Mouse (Mus musculus): ENCODE measurements at regions not wholly inside any gene's neighbourhood (a gene's known extent, or its start where the extent isn't known, plus 50 kb on each side); places are given as distances from the start of the nearest gene placed in this dataset.

DNA sequence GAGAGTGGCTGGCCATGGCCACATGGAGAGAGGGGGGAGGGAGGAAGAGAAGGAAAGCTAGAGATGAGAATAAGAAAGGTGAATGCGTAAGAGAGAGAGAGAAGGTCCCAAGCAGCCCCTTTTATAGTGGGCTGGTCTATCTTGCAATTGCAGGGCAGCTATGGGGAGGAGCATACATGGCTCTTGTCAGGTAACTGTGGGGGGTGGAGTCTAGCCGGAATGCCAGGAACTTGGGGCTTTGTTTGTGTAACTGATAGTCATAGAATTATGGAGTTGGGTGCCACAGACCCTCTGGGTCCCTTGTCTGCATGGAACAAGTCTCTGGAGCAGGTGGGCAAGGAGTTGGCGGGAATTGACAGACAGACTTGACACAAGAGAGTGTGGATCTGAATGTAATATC lies 2151.8 kb downstream of the 4930444P10Rik start:
- DNase-seq (ENCODE audit: low read depth): no peak

DNA sequence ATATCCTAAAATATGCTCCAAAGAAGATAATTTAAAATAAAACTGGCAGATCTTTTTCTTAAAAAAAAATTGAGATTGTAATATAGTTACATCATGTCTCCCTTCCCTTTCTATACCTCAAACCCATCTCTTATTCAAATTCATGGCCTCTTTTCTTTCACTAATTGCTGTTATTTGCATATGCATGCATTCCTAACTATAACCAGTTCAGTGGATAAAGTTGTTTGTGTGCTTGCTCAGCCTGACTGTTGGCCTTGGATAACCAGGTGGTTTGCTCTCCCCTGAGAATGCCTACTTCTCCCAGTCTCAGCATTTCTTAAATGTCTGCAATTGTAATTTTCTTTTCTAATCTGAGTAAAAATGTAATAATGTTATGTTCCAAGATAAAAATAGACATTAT lies 2154.8 kb downstream of the 4930444P10Rik start:
- no peak for DNase-seq (ENCODE audit: low read depth)

DNA sequence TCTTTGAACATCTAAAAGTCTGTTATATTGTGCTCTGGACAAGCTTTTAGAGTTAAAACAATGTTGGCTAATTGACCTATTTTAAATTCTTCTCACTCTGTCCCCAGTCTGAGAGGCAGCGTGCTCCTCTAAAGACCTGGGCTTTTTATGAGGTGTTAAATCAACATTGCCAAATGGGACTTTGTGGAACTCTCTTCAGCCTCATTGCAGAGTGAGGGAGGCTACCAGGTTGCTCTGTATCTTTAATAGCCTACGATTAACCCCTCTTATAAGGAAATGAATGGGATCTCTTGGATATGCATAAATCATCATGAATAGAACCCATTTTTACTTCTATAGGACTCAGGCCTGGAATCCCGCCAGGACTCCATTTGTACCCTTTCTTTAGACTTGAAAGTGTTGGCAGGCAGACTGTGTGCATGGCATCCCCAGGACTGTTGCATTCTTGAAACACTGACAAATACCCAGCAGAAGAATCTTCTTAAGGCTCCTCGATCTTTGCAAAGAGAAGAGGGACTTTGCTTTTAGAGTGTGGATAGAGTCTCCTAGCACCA lies 2157.1 kb downstream of the 4930444P10Rik start:
- DNase-seq (ENCODE audit: low read depth): no peak

DNA sequence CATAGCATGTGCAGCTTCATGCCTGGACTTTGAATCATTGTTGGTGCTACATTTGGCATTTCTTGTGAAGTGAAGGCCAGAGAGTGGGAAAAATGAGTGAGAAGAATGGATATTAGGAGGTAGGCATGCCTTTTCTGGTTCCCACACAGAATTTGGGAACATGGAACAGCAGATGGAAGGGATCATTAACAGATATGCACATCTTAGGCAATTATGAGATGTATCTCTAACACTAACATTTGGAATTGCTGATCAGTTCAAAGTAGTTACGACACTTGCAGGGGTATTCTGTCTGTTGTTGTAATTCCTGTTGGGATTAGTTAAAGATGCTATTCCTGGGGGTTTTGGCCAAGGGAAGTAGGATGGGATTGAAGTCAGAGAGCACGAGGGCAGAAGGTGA lies 2164.4 kb downstream of the 4930444P10Rik start:
- no peak for DNase-seq (ENCODE audit: low read depth)

DNA sequence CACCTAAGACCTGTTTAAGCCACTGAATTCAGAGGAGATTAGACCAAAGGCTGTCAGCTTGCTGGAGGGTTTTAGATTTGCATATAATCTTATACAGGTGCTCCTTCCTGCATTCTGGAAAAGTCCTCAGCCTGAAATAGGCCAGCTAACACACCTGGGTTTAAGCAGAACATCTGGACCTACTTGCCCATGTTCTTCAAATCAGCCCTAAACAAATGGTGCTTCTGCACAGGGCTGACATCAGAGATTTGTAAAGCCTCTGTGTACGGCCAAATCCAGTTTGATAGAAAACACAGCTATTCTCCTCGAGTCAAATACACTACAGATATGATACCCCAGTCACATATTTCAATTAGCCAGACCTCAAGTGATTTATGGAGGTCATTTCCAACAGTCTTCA lies 2165.2 kb downstream of the 4930444P10Rik start:
- DNase-seq (ENCODE audit: low read depth): no peak

DNA sequence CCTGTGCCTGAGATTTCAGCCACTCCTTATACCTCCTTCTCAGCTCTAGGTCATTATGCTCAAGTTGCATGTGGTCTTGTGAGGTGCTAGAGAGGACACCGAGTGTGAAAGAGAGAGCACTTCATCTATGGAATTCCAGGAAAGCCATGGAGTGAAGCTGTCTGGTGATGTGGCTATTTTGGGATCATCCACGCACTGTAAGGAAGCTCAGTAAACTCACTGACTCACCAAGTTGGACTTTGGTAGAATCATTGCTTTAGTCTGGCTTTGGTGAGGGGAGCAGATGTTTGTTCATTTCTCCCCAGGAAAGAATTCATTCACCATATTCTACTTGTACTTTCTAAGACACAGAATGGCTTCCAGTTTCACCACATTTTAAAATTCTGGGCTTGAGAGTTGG lies 2167.1 kb downstream of the 4930444P10Rik start:
- DNase-seq (ENCODE audit: low read depth): no peak

DNA sequence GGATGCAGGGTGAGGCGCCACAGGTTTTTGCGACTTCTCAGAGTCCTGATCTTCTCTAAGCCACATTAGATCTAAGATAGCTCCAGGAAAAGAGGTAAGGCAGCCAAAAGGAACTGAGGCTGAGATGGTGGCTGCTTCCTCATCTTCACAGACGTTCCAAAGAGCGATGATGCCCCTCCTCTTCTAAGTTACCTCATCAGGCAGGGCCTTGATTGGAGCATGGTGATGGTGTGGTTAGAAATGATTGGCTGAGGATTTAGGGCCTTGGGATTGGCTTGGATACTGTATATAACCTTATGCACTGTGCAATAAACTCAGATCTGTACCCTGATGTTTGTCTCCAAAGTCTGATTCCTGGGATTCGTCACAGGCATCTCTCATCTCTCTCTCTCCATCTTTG lies 2177.9 kb downstream of the 4930444P10Rik start:
- no peak for DNase-seq (ENCODE audit: low read depth)

DNA sequence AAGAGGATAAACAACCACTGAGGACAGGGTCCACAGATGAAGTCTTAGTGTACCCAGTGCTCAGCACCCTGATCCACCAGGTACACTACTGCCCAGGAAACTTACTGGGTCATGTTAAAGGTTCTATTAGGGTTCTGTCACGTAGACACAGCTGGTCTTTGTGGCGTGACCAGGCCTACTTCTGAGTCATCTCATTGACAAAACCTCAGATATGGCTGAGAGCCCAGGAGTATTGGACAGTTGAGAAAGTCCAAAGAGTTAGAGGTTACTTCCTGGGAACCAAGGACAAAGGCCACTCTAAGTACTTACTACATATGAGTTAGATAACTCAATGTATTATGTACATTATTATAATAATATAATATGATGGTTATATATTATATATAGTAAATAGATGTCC lies 2214.0 kb downstream of the 4930444P10Rik start:
- DNase-seq (ENCODE audit: low read depth): no peak

DNA sequence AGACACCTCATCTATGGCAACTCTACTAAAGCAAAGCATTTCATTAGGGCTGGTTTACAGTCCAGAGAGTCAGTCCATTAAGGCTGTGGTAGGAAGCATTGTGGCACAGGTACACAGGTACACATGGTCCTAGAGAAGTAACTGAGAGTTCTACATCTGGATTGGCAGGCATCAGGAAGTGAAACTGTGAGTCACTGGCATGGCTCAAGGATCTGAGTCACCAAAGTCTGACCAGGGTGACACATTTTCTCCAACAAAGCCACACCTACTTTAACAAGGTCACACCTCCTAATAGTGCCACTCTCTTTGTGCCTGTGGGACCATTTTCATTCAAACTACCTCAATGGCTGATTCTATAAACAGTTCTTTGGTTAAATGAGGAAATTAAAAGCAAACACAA lies 2219.2 kb downstream of the 4930444P10Rik start:
- DNase-seq (ENCODE audit: low read depth): no peak

DNA sequence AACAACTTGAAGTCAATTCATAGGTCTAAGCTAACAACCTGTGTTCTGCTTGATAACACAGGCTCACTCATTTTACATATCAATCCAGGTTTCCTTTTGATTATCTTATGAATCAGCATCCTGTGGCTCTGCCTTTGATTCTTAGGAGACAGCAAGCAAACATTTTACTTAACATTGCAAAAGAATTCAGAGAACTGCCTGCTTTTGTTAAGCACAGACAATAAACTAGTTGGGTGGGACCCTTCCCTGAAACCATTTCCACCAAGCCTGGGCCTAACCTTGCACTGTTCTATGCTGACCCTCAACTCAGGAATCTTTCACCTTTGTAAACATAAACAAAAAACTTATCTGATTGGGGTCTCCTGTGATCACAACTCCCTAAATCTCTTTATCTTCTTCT lies 2220.6 kb downstream of the 4930444P10Rik start:
- no peak for DNase-seq (ENCODE audit: low read depth)

DNA sequence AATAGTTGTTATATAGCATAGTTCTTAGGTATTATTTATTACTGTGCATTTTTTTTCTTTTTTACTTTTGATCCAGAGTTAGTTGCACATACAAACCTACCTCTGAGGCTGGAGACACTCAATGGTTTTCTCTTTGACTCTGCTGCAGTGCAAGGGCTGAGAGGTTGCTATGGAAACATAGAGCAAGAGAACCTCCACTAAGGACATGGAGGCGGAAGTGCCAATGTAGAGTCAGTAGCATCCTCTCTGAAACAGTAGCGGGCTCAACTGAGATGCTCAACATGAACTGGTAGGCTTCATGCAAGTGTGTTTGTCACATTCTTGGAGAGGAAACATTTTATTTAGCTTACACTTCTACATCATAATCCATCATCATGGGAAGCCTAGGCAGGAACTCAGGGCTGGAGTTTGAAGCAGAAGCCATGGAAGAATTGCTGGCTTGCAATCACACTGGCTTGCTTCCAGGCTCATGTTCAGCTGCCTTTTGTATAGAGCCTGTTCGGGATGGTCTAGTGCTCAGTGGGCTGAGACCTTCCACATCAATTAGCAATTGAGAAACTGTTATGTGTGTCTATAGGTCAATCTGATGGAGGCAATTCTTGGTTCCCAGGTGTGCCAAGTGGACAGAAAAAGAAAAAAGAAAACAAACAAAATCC lies 2222.4 kb downstream of the 4930444P10Rik start:
- no peak for DNase-seq (ENCODE audit: low read depth)

DNA sequence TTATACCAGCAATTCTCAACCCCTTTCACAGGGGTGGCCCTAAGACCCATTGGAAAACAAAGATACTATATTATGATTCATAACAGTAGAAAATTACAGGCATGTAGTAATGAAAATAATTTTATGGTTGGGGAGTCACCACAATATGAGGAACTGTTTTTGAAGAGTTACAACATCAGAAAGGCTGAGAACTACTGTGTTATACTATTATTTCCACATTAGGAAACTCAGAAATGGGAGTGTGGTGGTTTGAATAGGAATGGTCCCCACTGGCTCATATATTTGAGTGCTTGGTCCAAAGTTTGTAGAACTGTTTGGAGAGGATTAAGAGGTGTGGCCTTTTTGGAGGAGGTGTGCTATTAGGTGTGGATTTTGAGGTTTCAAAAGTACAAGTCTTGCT lies 2227.4 kb downstream of the 4930444P10Rik start:
- DNase-seq (ENCODE audit: low read depth): no peak

DNA sequence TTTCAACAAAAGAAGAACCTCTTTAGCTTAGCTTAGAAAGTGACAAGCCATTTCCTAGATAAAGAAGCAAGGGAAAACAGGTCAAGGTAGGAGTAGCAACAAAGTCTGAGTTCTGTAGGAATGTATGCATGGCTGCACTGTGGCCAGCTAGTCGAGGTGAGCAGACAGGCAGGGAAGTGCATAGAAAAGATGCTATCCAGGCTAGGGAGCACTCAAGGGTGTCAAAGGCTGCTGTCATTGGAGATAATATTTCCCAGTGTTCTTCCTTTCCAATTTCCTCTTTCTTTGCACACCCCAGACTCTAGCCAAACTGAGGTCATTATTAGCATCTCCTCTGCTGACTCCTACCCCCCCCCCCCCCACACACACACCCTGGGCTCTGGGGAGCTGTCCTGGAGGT lies 2229.4 kb downstream of the 4930444P10Rik start:
- DNase-seq (ENCODE audit: low read depth): no peak

DNA sequence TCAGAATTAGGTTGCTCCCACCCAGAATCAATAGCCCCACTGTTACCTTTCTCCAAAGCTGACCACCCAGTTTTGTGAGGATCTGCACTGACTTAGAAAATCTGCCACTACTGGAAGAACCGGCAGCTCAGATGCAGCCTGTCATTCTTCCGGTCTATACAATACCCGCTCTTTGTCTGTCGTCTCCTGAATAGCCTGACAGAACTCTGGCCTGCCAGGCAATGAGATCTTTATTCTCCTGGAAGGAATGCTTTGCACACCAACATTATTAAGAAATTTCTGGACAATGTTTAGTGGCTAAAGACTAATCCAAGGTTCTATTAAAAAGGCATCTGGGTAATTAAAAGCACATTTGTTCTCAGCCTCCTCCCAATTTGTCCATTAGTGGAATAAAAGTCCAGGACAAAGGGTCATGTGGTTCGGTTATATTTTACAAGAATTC lies 2232.0 kb downstream of the 4930444P10Rik start:
- DNase-seq (ENCODE audit: low read depth): no peak

DNA sequence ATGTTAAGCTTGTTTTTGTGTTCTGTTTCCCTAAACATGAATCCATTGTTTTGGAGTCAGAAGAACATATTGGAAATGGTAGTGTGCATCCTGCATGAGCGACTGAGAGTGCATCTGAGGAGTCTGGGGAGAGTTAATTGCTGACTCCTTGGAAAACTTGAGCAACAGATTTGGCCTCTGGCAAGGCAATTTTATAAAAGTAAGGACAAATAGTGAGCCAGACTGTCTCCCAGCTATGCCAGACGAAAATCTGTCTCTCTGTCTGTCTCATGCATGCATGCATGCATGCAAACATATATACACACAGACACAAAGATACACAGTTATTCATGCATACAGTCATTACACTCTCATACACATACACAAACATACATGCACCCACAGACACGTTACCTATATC lies 2232.7 kb downstream of the 4930444P10Rik start:
- DNase-seq (ENCODE audit: low read depth): no peak

DNA sequence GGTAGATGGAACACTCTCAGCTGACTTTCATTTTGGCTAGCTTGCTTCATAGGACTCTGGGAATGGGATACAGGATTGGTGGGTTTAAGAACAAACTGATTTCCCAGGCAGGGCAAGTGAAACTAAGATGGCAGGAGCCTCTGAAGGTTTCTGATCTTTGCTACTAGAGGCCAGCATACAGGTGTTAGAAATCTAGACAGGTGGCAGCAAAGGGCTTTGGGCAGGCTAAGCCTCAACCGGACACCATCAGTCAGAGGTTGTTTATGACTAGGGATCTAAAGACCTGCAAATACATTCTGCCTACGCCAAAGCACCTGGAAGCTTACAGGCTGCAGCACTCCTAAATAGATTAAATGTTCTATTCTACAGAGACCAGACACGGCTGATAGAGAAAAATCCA lies 2233.4 kb downstream of the 4930444P10Rik start:
- DNase-seq (ENCODE audit: low read depth): no peak

DNA sequence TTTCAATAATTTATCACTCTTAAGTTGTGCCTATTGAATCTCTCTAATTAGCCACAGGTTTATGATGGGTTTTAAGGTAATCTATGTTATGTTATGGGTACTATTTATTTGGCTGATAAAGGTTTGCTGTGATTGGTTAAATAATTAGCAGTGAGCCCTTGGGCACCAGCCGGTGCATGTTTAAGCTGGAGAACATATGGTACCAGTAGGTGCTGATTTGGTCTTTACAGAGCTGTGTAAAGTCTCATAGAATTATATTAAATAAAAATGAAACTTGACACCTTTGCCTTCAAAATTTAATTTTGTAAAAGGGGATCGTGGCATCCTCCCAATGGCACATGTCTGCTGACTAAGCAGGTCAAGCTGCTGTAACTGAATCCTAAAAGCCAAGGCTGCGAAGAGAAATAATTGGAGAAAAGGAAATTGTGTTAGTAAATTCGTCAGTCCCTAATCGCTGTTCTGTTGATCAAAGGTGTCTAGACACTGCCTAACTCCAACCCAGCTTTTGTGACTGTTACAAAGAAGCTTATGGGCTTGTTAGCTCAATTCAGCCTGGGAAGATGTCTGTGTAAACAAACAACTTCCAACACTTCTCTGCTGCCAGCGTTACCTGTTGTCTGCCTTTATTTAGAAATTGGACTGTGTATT lies 2234.6 kb downstream of the 4930444P10Rik start:
- DNase-seq (ENCODE audit: low read depth): no peak

DNA sequence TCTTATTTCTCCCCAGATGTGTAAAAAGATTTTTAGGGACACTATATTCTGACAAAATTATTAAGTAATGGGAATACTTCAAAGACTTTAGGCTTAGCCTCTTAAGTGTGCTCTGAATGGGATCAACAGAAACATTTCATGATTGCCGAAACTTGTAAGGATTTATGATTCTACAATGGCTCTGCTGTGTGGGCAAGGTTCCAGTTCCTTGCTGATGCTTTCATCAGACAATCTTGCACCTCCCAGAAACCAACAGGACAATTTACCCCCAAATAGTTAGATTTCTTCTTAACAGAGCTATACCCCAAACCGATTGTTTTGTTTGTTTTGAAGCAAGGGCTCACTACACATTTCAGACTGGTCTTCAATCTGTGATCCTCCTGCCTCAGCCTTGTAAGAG lies 2236.1 kb downstream of the 4930444P10Rik start:
- DNase-seq (ENCODE audit: low read depth): no peak

DNA sequence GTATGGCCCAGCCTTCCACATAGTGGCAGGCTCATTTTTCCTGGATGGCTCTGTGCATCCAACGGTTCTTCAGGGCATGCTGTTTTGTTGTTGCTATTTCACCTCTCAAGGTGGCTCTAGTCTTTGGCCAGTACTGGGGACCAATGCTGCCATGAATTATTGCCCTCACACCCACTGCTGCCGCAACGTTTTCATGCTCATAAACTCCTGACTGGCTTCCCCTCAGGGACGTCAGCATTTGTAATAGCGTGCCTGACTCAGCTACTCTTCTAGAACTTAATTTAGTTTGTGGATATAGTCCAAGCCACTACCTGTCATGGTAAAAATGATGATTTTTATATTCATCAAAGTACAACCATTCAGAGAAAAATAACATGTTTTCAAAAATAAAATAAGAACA lies 2242.0 kb downstream of the 4930444P10Rik start:
- no peak for DNase-seq (ENCODE audit: low read depth)

DNA sequence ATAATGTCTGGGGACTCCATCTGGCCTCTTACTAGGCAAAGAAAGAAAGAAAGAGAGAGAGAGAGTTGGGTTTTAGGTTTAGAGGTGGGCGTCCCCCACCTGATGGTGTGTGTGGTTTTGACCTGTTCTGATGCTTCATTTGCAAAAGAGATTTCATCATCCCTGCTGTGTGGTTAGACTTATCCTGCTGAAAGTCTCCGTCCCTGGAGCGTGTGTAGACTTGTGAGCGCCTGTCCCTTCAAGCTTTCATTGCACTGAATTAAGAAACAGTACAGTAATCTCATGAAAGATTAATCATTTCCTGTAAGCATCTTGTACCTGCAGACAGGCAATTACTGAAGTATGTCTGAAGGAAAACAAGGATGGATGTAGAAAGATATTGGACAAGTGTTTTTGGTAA lies 2244.1 kb downstream of the 4930444P10Rik start:
- DNase-seq (ENCODE audit: low read depth): no peak

DNA sequence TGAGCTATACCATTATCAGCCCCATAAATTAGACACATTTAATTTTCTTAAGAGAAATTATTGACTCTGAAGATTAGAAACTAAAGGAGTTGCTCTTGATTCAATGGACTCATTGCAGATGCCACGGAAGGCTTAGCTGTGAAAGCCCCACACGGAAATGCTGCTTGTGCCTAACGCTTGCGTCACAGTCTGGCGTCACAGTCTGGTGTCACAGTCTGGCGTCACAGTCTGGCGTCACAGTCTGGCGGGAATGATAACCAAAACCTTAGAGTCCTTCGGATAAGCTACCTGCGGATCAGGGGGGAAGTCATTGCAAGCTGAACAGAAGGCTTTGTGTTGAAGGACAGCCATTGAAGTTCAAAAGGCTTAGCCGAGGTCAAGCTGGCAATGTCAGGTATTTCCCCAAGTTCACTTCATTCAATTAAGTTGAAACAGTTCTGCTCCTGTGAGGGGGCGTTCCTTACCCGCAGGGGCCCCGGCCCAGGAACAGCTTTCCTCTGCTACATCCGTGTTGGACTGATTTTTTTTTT lies 2246.7 kb downstream of the 4930444P10Rik start:
- DNase-seq (ENCODE audit: low read depth): no peak

DNA sequence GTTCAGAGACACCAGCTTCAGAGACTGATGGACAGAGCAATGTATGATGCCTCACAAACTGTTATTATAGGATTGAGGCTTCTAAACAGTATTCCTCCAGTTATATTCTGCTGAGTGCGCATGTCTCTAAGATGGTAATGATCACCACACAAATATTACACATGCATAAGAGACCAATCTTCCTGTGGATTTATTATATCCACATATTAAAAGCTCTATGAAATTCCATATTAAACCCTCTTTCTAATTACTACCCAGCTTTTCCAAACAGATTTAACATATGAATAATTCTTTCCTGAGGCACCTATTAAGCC lies 2252.9 kb downstream of the 4930444P10Rik start:
- no peak for DNase-seq (ENCODE audit: low read depth)

DNA sequence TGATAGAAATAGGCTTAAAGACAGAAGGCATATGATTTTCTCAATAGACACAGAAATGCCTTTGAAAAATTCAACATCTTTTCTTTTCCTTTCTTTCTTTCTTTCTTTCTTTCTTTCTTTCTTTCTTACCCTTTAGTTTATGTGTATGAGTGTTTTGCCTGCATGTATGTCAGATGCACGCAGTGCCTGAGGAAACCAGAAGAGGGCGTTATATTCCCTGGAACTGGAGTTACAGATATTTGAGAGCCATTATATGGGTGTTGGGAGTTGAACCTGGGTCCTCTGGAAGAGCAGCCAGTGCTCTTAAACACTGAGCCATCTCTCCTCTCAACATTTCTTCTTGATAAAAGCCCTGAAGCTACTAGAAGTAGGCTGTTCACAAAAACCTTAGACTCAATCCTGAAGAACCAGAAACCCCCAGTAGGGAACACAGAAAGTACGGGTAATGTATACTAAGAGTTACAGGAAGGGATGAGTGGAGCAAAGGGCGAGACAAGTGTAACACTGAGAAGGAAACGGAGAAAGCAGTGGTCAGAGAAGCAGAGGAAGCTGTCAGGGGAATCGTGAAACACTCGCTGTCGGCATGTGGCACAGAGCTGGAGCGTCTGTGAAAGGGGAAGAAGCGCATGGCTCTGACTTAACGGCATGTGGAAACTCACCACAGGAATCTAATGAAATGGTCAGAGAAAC lies 2253.4 kb downstream of the 4930444P10Rik start:
- DNase-seq (ENCODE audit: low read depth): no peak

Data from induced T-regulatory cell, adult 2 months (primary cell).